Mouse (Mus musculus) small intestine, adult 2 months (tissue): ENCODE results near the gene Fam49a.

ENCODE experiments used
- CTCF ChIP-seq: fragments of 200-500 bp; IDR thresholded peaks from 2 replicates; pipeline ENCODE4 v1.5.1; 2012; ENCODE audit warnings: low read depth, mild to moderate bottlenecking, control low read depth, inconsistent platforms, low read length, moderate library complexity, mixed read lengths; ENCODE audit not compliant: insufficient replicate concordance, insufficient read length; ENCODE audit errors: extremely low read depth
- POLR2A ChIP-seq: fragments of 200-500 bp; IDR thresholded peaks from 2 replicates; pipeline ENCODE4 v1.6.1; 2012; ENCODE audit warnings: low read depth, mild to moderate bottlenecking, control low read depth, inconsistent platforms, low read length, moderate library complexity

DNA sequence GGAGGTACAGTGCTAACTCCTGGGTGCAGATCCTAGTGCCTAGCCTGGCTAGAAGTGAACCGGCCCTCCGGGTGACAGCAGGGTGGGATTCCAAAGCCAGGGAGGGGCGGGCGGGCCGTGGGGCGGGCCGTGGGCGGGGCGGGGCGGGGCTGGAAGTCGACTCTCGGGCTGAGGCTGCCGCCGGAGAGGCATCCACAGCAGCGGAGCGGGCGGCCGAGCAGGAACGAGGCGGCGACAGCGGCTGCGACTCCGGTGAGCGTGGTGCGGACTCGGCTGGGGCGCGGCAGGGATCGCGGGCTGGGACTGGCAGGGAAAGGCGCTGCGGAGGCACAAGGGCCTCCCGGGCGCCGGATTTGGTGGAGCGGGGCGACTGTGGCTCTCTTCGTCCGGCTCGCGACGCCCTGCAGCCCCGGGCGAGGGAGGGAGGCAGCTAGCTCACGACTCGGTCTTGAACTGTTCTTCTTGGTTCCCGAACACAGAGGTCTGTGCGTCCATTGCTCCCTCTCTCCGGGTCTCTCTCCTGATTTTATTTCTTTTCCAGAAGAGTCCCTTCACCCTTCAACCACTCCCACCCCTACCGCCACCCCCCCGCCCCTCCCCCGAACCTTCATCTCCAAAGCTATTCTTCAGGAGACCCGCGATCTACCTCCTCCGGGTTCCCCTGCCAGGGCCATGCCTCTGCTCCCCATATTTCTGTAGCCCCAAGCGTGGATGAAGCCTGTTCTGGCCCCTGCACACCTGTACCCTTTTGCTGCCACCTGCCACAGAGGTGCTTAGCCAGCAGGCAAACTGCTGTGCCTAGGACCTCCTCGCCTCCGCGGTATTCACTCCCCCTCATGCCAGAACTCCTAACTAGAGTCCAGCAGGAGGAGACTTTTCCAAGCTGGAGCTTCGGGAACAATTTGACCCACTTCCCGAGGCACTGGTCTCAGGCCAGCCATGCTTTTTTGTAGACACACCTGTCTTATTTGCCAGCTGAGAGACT is at the start of gene Fam49a:
- TF ChIP-seq POLR2A (peak; percentile 80), CTCF (no peak)
